Mouse (Mus musculus): Measurements from ENCODE around the gene Gm14137.

GRCm38 (mm10) chr2:119182914-119183313 lies 8.6 kb downstream of the Gm14137 start:
- no peak for TF ChIP-seq CTCF (IDR thresholded peaks at IDR 0.05)
- no peak for TF ChIP-seq EP300 (IDR thresholded peaks at IDR 0.05)

Measured in lung, postnatal 0 days (tissue).